Mouse (Mus musculus): ENCODE results near the gene Rbfox1. TPM values are rescaled to one million over a fixed set of nuclear protein-coding genes. Genes with fewer than 3 reads are reported as not detected.

Rbfox1 gene
- total and polyA plus RNA-seq, 3 experiments = not detected

- Histone ChIP-seq H3K36me3 (ENCODE audit: control insufficient read depth in 1 of 2, insufficient read depth in 2 of 2, low read length in 2 of 2) (no peaks in the 10 kb centered on the region), H3K9ac (ENCODE audit: control insufficient read depth, low read depth, low read length, poor library complexity, severe bottlenecking) (no peak overlapping the region), H3K4me1 (ENCODE audit: control insufficient read depth in 1 of 2, insufficient read depth in 2 of 2, low read length in 2 of 2) (no peaks in the 10 kb centered on the region), H3K27ac (ENCODE audit: control insufficient read depth, low read depth, low read length) (no peak overlapping the region), H3K79me2 (ENCODE audit: control insufficient read depth, insufficient read depth, low read length, poor library complexity) (no peaks in the 10 kb centered on the region), H3K27me3 (ENCODE audit: control insufficient read depth in 1 of 2, insufficient read depth in 2 of 2, low read length in 2 of 2) (no peaks in the 10 kb centered on the region; a peak in 1 of 4 replicates), H3K9me3 (replicated peaks; ENCODE audit: insufficient read depth, low read length) (no peaks in the 10 kb centered on the region), H3K4me3 (ENCODE audit: control insufficient read depth in 1 of 2, insufficient read depth in 1 of 2, low read depth in 2 of 2, low read length in 2 of 2) (no peak overlapping the region)
- TF ChIP-seq HCFC1 (IDR thresholded peaks at IDR 0.05; ENCODE audit: low read depth, low read length) (no peak), NRF1 (IDR thresholded peaks at IDR 0.05; ENCODE audit: insufficient read depth, low read depth, low read length, poor library complexity, severe bottlenecking) (no peak), CHD2 (IDR thresholded peaks at IDR 0.05; ENCODE audit: low read length) (no peak), USF2 (IDR thresholded peaks at IDR 0.05; ENCODE audit: borderline replicate concordance in 1 of 2, insufficient read depth in 1 of 2, low read depth in 1 of 2, low read length in 2 of 2) (no peak), POLR2AphosphoS2 (IDR thresholded peaks at IDR 0.05; ENCODE audit: low read length) (no peak), RCOR1 (IDR thresholded peaks at IDR 0.05; ENCODE audit: low read depth, low read length) (no peak), CTCF (IDR thresholded peaks at IDR 0.05 in 2 of 3, conservative IDR thresholded peaks at IDR 0.05 in 1 of 3; ENCODE audit: control insufficient read depth in 1 of 3, insufficient read depth in 1 of 3, low read depth in 2 of 3, low read length in 3 of 3, poor library complexity in 1 of 3, severe bottlenecking in 1 of 3) (no peak), GABPA (IDR thresholded peaks at IDR 0.05; ENCODE audit: low read depth, low read length) (no peak), UBTF (IDR thresholded peaks at IDR 0.05; ENCODE audit: borderline replicate concordance, insufficient read depth, low read depth, low read length) (no peak)
- DNase-seq (ENCODE audit: low read depth, low spot score) = no peak
These were observed 193.9 kb downstream of the Rbfox1 start for GRCm38 (mm10) chr16:6079017-6079416.

- TF ChIP-seq TCF12 (IDR thresholded peaks at IDR 0.05; ENCODE audit: low read depth, low read length) (no peak), HCFC1 (IDR thresholded peaks at IDR 0.05; ENCODE audit: low read depth, low read length) (no peak), E2F4 (IDR thresholded peaks at IDR 0.05; ENCODE audit: borderline replicate concordance, low read depth, low read length) (no peak), MAZ (IDR thresholded peaks at IDR 0.05; ENCODE audit: low read depth, low read length) (no peak), MAFK (IDR thresholded peaks at IDR 0.05; ENCODE audit: borderline replicate concordance, low read depth, low read length) (no peak), MAX (IDR thresholded peaks at IDR 0.05; ENCODE audit: low read length) (no peak), POLR2AphosphoS2 (IDR thresholded peaks at IDR 0.05; ENCODE audit: low read length) (no peak), TAL1 (IDR thresholded peaks at IDR 0.05; ENCODE audit: low read length) (no peak), GATA1 (IDR thresholded peaks at IDR 0.05; ENCODE audit: low read depth, low read length) (no peak), RAD21 (IDR thresholded peaks at IDR 0.05; ENCODE audit: low read depth, low read length) (no peak), ZNF384 (IDR thresholded peaks at IDR 0.05; ENCODE audit: low read depth, low read length) (no peak), GABPA (IDR thresholded peaks at IDR 0.05; ENCODE audit: low read depth, low read length) (no peak), TBP (IDR thresholded peaks at IDR 0.05; ENCODE audit: low read depth, low read length) (no peak), MEF2A (IDR thresholded peaks at IDR 0.05; ENCODE audit: extremely low read depth, insufficient replicate concordance, low read depth, low read length, poor library complexity, severe bottlenecking) (no peak), SIN3A (IDR thresholded peaks at IDR 0.05; ENCODE audit: low read length) (no peak), JUND (IDR thresholded peaks at IDR 0.05; ENCODE audit: low read depth, low read length) (no peak), EP300 (IDR thresholded peaks at IDR 0.05; ENCODE audit: low read depth in 1 of 2, low read length in 2 of 2) (no peak), POLR2AphosphoS5 (IDR thresholded peaks at IDR 0.05; ENCODE audit: borderline replicate concordance, low read depth, low read length) (no peak), ZMIZ1 (IDR thresholded peaks at IDR 0.05; ENCODE audit: low read depth, low read length) (no peak)
- Histone ChIP-seq H3K4me1 (ENCODE audit: control insufficient read depth in 1 of 2, insufficient read depth in 2 of 2, low read length in 2 of 2) (no peaks in the 10 kb centered on the region), H3K36me3 (ENCODE audit: control insufficient read depth in 1 of 2, insufficient read depth in 2 of 2, low read length in 2 of 2) (no peaks in the 10 kb centered on the region), H3K79me2 (ENCODE audit: control insufficient read depth, insufficient read depth, low read length, poor library complexity) (no peaks in the 10 kb centered on the region), H3K27me3 (ENCODE audit: control insufficient read depth in 1 of 2, insufficient read depth in 2 of 2, low read length in 2 of 2) (no peaks in the 10 kb centered on the region), H3K4me3 (ENCODE audit: control insufficient read depth in 1 of 2, insufficient read depth in 1 of 2, low read depth in 2 of 2, low read length in 2 of 2) (no peak overlapping the region), H3K9ac (ENCODE audit: control insufficient read depth, low read depth, low read length, poor library complexity, severe bottlenecking) (no peak overlapping the region), H3K9me3 (replicated peaks; ENCODE audit: insufficient read depth, low read length) (no peaks in the 10 kb centered on the region), H3K27ac (ENCODE audit: control insufficient read depth, low read depth, low read length) (no peak overlapping the region)
- no peak for DNase-seq (ENCODE audit: low read depth, low spot score)
These were observed 199.7 kb downstream of the Rbfox1 start for GRCm38 (mm10) chr16:6084701-6085365.
